Mouse (Mus musculus): ENCODE data around the gene Tgfbr2. TPM values are rescaled to one million over a fixed set of nuclear protein-coding genes. Genes with fewer than 3 reads are reported as not detected.

The Tgfbr2 gene
- polyA plus RNA-seq (2016; fragmentation: Nextera tagmentation; extraction: Ambion mirVana), result 8.6 and 9.2 TPM in 2 replicates

DNA sequence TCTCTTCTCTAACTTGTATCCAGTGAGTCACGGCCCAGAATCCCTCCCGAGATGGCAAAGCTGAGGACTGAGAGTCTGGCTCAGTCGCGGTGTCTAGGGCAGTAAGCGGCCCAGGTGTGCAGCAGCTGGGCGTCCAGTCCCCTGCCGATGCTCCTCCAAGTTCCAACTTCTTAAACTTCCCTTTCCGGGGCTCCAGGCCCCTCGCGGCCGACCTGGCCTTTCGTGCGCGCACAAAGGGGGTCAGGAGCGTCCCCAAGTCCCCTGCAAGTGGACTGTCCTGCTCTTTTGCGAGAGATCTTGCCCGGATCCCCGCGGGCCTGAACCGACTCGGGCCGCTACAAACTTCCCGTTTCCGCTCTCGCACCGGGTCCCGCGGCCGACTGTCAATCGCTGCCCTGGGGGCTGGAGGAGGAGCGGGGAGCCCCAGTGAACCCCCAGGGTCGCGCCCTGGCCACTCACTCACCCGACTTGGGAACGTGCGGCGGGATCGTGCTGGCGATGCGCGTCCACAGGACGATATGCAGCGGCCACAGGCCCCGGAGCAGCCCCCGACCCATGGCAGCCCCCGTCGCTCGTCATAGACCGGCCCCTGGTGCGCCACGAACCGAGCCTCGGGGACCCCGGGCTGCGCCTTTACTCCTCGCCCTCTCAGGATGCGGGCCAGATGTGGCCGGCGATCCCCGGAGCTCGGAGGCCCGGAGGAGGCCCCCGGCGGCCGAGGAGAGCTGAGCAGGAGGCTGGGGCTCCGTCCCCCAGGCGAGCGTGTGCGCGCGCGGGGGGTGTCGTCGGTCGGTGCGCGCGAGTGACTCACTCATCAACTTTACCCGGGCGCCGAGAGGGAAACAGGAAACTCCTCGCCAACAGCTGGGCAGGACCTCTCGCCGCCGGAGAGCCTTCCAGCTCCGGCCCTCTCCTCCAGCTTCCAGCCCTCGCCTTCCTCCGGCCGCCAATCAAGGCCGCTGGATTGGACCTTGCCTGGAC lies at the start of gene Tgfbr2:
TSS of gene Tgfbr2 (minus strand) at position 880 of the 981 bp plus-strand sequence.
- H3K9me3 ChIP-seq, result no peaks in the 10 kb centered on the region
- under 1% methylated on average over 90 of the region's 90 CpGs for WGBS
- peaks cover 36% of the 10 kb centered on the region for H3K4me1 ChIP-seq
- no peaks in the 10 kb centered on the region for H3K36me3 ChIP-seq (replicated peaks)
- peaks cover 17% of the 10 kb centered on the region for H3K27me3 ChIP-seq (replicated peaks; ENCODE audit: low read depth, poor library complexity, severe bottlenecking)
- peak within 1 kb of the TSS; percentile 88 for H3K4me3 ChIP-seq
- peak within 1 kb of the TSS; percentile 94 for H3K27ac ChIP-seq (replicated peaks)
- DNase-seq (ENCODE audit: low spot score), result peak; percentile 87

DNA sequence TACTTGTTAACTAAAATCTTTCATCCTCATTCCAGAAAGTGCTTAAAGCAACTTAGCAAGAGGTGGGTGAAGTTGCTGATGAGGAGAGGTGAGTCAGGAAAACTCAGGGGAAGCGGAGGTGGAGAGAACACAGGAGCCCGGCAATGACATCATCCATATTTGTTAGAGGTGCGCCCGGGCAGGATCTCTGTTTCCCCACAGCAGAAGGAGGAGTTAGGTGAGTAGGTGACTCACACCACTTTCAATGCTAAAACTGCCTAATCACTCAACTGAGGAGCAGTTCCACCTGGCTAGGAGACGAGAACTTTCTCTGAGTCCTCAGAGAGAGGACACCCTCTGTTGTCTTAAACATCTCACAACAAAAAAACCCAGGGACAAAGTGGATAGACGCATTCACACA lies 48.2 kb upstream of the Tgfbr2 start:
- no peaks in the 10 kb centered on the region for H3K27me3 ChIP-seq (replicated peaks; ENCODE audit: low read depth, poor library complexity, severe bottlenecking)
- H3K4me1 ChIP-seq, result peaks cover 21% of the 10 kb centered on the region
- H3K27ac ChIP-seq (replicated peaks), result no peak overlapping the region
- no peak overlapping the region for H3K4me3 ChIP-seq
- DNase-seq (ENCODE audit: low spot score), result no peak
- H3K36me3 ChIP-seq (replicated peaks), result no peaks in the 10 kb centered on the region
- H3K9me3 ChIP-seq, result no peaks in the 10 kb centered on the region
- 80% methylated on average over 6 of the region's 6 CpGs for WGBS

GRCm38 (mm10) chr9:116222643-116223042 lies 47.5 kb upstream of the Tgfbr2 start:
- peaks cover 16% of the 10 kb centered on the region for H3K4me1 ChIP-seq
- H3K4me3 ChIP-seq, result no peak overlapping the region
- H3K27me3 ChIP-seq (replicated peaks; ENCODE audit: low read depth, poor library complexity, severe bottlenecking), result no peaks in the 10 kb centered on the region
- H3K36me3 ChIP-seq (replicated peaks), result no peaks in the 10 kb centered on the region
- no peak for DNase-seq (ENCODE audit: low spot score)
- no peak overlapping the region for H3K27ac ChIP-seq (replicated peaks)
- WGBS, result 92% methylated on average over 5 of the region's 5 CpGs
- no peaks in the 10 kb centered on the region for H3K9me3 ChIP-seq

GRCm38 (mm10) chr9:116222000-116222399 lies 46.8 kb upstream of the Tgfbr2 start:
- no peak overlapping the region for H3K4me3 ChIP-seq
- WGBS, result 87% methylated on average over 11 of the region's 11 CpGs
- no peaks in the 10 kb centered on the region for H3K9me3 ChIP-seq
- no peaks in the 10 kb centered on the region for H3K36me3 ChIP-seq (replicated peaks)
- H3K27me3 ChIP-seq (replicated peaks; ENCODE audit: low read depth, poor library complexity, severe bottlenecking), result no peaks in the 10 kb centered on the region
- peaks cover 12% of the 10 kb centered on the region for H3K4me1 ChIP-seq
- H3K27ac ChIP-seq (replicated peaks), result no peak overlapping the region
- DNase-seq (ENCODE audit: low spot score), result no peak

DNA sequence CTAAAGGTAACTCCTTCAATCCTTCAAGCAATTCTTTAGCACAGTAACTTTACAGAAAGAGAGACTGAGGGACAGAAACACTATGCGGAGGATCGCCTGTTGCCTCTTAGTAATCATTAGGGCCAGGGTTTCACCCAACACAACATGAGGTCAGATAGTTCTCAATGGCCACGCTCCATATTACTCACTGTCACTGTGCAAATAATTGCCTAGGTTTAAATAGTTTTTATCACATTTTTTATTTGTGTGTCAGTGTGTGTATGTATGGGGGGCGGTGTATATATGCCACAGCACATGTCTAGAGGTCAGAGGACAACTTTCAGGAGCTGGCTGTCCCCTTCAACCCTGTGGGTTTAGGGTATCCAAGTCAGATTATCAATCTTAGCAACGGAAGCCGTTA lies 46.4 kb upstream of the Tgfbr2 start:
- Histone ChIP-seq H3K4me3 (no peak overlapping the region), H3K36me3 (replicated peaks) (no peaks in the 10 kb centered on the region), H3K9me3 (no peaks in the 10 kb centered on the region), H3K4me1 (peaks cover 12% of the 10 kb centered on the region), H3K27me3 (replicated peaks; ENCODE audit: low read depth, poor library complexity, severe bottlenecking) (no peaks in the 10 kb centered on the region), H3K27ac (replicated peaks) (no peak overlapping the region)
- no peak for DNase-seq (ENCODE audit: low spot score)
- 91% methylated on average over 6 of the region's 6 CpGs for WGBS

GRCm38 (mm10) chr9:116220616-116221015 lies 45.5 kb upstream of the Tgfbr2 start:
- 92% methylated on average over 6 of the region's 6 CpGs for WGBS
- no peak for DNase-seq (ENCODE audit: low spot score)

DNA sequence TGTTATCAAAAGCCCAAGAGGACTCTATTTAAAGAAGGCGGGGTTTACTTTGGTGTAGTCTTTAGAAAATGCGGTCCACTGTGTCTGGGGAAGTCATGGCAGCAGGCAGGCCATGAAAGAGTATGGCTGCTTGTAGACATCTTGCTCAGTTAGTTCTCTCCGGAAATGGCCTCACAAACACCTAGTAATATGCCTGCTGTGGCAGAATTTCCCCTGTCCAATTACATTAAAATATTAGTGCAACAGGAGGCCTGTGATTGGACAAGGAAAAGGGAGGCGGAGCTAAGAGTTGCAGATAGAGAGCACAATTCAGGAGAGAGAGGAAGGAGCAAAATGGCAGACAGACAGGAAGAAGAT lies 45.0 kb upstream of the Tgfbr2 start:
- no peak overlapping the region; the same call in 1 of the 2 replicates for H3K27ac ChIP-seq (replicated peaks)
- 91% methylated on average over 4 of the region's 4 CpGs for WGBS
- no peaks in the 10 kb centered on the region for H3K27me3 ChIP-seq (replicated peaks; ENCODE audit: low read depth, poor library complexity, severe bottlenecking)
- no peaks in the 10 kb centered on the region for H3K36me3 ChIP-seq (replicated peaks)
- H3K4me3 ChIP-seq, result no peak overlapping the region
- DNase-seq (ENCODE audit: low spot score), result no peak
- H3K4me1 ChIP-seq, result peaks cover 12% of the 10 kb centered on the region
- no peaks in the 10 kb centered on the region for H3K9me3 ChIP-seq

More at GRCm38 (mm10) chr9:116220616-116221015, 45.5 kb upstream of the Tgfbr2 start:
- H3K27ac ChIP-seq (replicated peaks), result no peak overlapping the region
- H3K36me3 ChIP-seq (replicated peaks), result no peaks in the 10 kb centered on the region
- no peaks in the 10 kb centered on the region for H3K27me3 ChIP-seq (replicated peaks; ENCODE audit: low read depth, poor library complexity, severe bottlenecking)
- H3K9me3 ChIP-seq, result no peaks in the 10 kb centered on the region
- H3K4me1 ChIP-seq, result peaks cover 12% of the 10 kb centered on the region
- no peak overlapping the region for H3K4me3 ChIP-seq

GRCm38 (mm10) chr9:116219234-116220158 lies 44.3 kb upstream of the Tgfbr2 start:
- H3K27ac ChIP-seq (replicated peaks), result peak overlapping the region; percentile 77
- no peaks in the 10 kb centered on the region for H3K36me3 ChIP-seq (replicated peaks)
- no peaks in the 10 kb centered on the region for H3K9me3 ChIP-seq
- 73% methylated on average over 9 of the region's 9 CpGs for WGBS
- H3K27me3 ChIP-seq (replicated peaks; ENCODE audit: low read depth, poor library complexity, severe bottlenecking), result no peaks in the 10 kb centered on the region
- peaks cover 12% of the 10 kb centered on the region for H3K4me1 ChIP-seq
- no peak overlapping the region for H3K4me3 ChIP-seq
- DNase-seq (ENCODE audit: low spot score), result no peak

GRCm38 (mm10) chr9:116218780-116219179 lies 43.6 kb upstream of the Tgfbr2 start:
- Histone ChIP-seq H3K27ac (replicated peaks) (peak overlapping the region; percentile 77), H3K4me3 (no peak overlapping the region), H3K27me3 (replicated peaks; ENCODE audit: low read depth, poor library complexity, severe bottlenecking) (no peaks in the 10 kb centered on the region), H3K36me3 (replicated peaks) (no peaks in the 10 kb centered on the region), H3K9me3 (no peaks in the 10 kb centered on the region), H3K4me1 (peaks cover 18% of the 10 kb centered on the region)
- peak; percentile 45 for DNase-seq (ENCODE audit: low spot score)
- WGBS, result 49% methylated on average over 4 of the region's 4 CpGs

DNA sequence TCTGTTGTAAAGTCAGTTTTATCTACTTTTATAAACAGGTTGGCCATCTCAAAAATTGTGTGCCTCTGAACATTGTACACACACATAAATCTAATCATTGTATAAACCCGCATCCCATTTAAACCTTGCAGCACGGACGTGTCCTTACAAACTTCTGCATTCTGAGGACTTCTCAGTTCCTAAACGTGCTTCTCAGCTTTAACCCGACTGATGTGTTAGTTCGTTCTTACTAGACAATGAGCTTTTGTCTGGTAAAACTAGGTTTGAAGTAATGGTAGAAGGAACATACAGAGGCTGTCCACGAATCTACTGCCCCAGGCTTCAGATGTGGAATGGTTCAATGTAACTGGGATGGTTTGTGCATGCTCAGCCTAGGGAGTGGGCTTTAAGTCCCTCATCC lies 41.9 kb upstream of the Tgfbr2 start:
- Histone ChIP-seq H3K4me1 (peaks cover 30% of the 10 kb centered on the region), H3K4me3 (no peak overlapping the region), H3K9me3 (no peaks in the 10 kb centered on the region), H3K36me3 (replicated peaks) (no peaks in the 10 kb centered on the region), H3K27me3 (replicated peaks; ENCODE audit: low read depth, poor library complexity, severe bottlenecking) (0 out of 2 replicates have a peak, but pooled peaks cover under 1% of the 10 kb centered on the region), H3K27ac (replicated peaks) (no peak overlapping the region)
- no peak for DNase-seq (ENCODE audit: low spot score)
- 81% methylated on average over 7 of the region's 7 CpGs for WGBS

DNA sequence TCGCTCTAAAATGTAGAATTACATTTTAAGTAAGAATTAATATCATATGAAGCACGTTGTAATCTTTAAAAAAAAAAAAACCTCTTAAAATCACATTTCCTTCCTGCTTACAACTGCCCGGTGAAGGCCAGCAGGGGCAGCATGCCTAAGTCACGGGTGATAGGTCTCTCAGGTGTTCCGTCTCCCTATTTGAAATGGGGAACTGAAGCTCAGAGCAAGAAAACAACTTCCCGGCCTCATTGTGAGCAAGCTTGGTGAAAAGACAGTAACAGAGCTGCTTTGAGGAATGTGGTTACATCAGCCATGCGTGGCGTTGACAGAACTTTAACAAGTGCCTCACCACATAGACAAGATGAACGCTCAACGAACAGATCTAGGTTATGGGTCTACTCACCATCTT lies 41.5 kb upstream of the Tgfbr2 start:
- no peaks in the 10 kb centered on the region for H3K36me3 ChIP-seq (replicated peaks)
- H3K9me3 ChIP-seq, result no peaks in the 10 kb centered on the region
- 88% methylated on average over 10 of the region's 10 CpGs for WGBS
- 0 out of 2 replicates have a peak, but pooled peaks cover 5% of the 10 kb centered on the region for H3K27me3 ChIP-seq (replicated peaks; ENCODE audit: low read depth, poor library complexity, severe bottlenecking)
- H3K27ac ChIP-seq (replicated peaks), result no peak overlapping the region
- DNase-seq (ENCODE audit: low spot score), result no peak
- no peak overlapping the region for H3K4me3 ChIP-seq
- peaks cover 30% of the 10 kb centered on the region for H3K4me1 ChIP-seq

DNA sequence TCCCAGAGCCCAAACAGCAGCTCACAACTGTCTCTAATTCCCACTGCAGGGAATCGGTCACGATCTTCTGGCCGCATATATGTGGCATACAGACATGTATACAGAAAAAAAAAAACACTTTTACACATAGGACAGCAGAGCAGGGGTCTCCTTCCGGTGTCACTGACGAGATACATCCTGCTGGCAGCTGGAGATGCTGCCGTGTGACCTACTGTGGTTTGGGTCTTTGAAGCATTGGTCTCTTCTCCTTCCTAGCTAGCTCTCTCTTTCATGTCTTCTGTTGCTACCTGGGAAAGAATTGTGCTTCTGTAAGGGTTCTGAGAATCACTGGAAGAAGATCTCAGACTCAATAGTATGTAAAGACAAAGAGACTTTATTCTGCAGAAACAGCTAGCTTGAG lies 39.1 kb upstream of the Tgfbr2 start:
- peak overlapping the region; percentile 1; the same call in 1 of the 2 replicates for H3K27ac ChIP-seq (replicated peaks)
- H3K9me3 ChIP-seq, result no peaks in the 10 kb centered on the region
- H3K36me3 ChIP-seq (replicated peaks), result no peaks in the 10 kb centered on the region
- no peak for DNase-seq (ENCODE audit: low spot score)
- 0 out of 2 replicates have a peak, but pooled peaks cover 5% of the 10 kb centered on the region for H3K27me3 ChIP-seq (replicated peaks; ENCODE audit: low read depth, poor library complexity, severe bottlenecking)
- peaks cover 28% of the 10 kb centered on the region for H3K4me1 ChIP-seq
- H3K4me3 ChIP-seq, result no peak overlapping the region
- WGBS, result 81% methylated on average over 6 of the region's 6 CpGs
